Mouse (Mus musculus): ENCODE data around the gene Nkd1. TPM values are rescaled to one million over a fixed set of nuclear protein-coding genes. Genes with fewer than 3 reads are reported as not detected.

Gene Nkd1
- 1 to 10 TPM; 3.1 to 4.5 TPM for total RNA-seq (2021)
- long read RNA-seq, experiment 1, partial matches to known transcripts, result 1 of 3 reads
- long read RNA-seq, experiment 1, other reads (novel, unspliced or antisense), result 0 of 3 reads
- long read RNA-seq, experiment 2, transcript Nkd1-201 (10 exons, 3,035 nt), result major isoform, 5 of 7 reads
- long read RNA-seq, experiment 2, partial matches to known transcripts, result 1 of 7 reads
- long read RNA-seq, experiment 2, other reads (novel, unspliced or antisense), result 1 of 7 reads

DNA sequence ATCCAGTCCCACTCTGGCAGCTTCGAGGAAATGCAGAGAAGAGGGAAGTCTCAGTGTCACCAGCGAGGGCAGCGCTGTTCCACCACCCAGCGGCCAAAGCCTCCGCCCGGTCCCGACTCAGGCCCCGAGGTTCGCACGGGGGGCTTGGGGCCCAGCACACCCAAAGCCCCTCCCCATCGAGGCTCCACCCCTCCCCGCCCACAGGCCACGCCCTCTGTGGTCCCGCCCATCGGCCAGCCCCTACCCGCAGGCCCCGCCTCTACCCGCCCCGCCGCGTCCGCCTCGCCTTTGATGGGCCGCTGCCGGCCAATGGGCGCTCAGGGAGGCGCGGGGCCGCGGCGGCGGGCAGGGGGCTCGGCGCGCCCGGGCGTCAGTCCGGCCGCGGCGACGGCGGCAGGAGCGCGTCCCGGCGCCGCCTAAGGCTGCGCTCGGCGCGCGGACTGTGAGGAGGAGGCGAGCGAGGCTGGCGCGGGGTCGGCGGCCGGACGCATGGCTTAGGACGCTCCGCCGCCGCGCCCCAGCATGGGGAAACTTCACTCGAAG lies at the start of gene Nkd1:
TSS of gene Nkd1 (plus strand) at position 370 of the 543 bp plus-strand sequence.
- peak; percentile 89 for DNase-seq
- intact Hi-C loops (cut with DNase I; ENCODE audit: low total_unique reads), result no loop called here

DNA sequence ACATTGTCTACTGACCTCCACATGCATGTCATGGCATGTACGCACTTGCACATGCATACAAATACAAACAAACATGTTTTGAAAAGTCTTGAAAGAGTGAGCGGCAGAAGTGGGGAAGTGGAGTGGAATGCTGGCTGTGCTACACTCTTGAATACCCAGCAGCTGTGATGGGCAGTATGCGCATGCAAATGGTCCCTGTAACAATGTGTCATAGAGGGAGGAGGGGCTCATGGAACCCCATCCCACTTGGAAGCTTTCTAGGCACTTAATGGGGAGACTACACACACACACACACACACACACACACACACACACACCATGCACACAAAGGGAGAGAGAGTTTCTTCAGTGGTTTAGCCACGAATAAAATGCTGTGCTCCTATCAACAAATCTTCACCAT lies 39.9 kb upstream of the Nkd1 start:
- intact Hi-C loops (cut with DNase I; ENCODE audit: low total_unique reads), result no loop called here
- DNase-seq, result no peak

DNA sequence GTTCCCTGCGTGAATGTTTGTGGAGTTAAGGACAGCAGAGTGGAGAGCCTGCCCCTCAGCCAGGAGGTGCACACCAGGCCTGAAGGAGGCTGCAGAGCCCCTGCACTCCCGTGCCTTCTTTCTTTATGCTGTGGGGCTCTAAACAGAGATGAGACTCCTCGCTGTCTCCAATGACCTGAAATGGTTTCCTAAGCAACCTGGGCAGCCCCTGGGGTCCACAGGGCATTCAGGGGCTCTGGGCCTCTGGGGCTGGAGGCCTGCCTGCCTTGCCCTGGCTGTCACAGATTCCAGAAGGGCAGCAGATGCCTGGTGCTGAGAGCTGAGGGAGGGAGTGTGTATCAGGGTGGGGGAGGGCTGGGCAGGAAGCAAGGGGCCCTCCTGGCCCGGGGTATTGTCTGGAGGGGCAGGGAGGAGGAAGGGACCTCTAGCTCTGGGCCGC lies 32.7 kb upstream of the Nkd1 start:
- no peak for DNase-seq
- intact Hi-C loops (cut with DNase I; ENCODE audit: low total_unique reads), result no loop called here

DNA sequence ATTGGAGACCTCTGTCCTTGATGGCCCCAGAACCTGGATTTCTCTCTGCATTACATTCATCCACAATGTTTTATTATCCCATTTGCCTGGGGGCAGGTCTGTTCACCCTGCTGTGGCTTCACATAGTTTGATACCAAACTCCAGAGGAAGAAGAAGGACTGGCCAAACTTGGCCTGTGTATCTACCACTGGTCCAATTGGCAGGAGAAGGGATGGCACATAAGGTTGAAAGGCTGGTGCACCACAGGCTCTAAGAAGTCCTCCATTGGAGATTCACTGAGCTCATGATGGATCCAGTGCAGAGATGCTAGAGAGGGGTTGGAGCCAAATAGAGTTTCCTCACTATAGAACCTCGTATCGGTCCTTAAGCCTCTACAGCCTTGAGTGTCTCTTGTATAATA lies 27.1 kb upstream of the Nkd1 start:
- DNase-seq, result no peak
- intact Hi-C loops (cut with DNase I; ENCODE audit: low total_unique reads), result no loop called here

DNA sequence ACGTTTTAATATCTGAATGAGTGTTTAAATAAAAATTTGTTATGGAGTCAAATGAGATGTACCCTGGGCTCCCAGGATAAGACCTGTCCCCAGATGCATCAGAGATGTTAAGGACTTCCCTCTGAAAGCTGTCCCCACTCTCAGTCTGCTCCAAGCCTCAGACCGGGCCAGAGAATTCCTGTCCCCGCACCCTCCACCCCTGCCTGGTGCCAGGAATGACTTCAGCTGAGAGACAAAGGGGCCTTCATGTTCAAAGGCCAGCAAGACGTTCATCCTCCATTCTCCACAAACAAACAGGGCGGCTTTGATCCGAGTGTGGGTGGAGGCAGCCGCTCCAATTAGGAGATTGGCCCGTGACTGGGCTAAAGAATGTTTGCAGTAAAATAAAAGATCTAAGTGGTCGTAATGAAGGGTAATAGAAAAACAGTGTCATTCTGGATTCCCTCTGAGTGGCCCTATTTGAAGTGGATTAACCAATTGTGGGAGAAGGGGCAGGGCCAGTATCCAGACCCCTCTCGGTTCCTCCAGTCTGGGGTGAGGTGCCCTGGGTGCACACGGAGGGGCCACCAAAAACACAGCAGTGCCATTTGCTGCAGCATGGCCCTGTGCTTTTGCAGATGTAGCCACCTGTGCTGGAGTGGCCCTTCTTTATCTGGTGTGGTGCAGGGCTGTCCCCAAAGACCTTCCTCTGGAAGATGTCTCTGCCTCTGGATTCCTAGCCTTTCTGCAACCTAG lies 25.9 kb upstream of the Nkd1 start:
- intact Hi-C loops (cut with DNase I; ENCODE audit: low total_unique reads), result no loop called here
- DNase-seq, result peak; percentile 15

DNA sequence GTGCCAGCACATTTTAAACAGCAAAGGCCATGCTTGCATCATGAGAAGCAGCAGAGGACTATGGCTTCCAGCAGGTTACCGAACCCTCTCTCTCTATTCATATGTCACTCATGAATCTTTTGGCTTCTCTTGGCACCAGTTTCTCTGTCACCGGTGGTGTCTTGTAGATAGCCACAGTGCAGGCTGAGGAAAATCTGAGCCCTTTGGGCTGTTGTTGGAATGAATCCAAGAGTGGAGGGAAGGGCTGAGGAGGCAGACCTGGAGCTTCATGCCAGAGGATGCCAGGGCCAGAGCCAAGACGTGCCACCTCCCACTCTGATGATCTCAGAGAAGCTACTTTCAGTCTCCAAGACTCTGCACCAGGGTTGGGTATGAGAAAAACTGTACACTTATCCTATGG lies 19.0 kb upstream of the Nkd1 start:
- intact Hi-C loops (cut with DNase I; ENCODE audit: low total_unique reads), result no loop called here
- no peak for DNase-seq

DNA sequence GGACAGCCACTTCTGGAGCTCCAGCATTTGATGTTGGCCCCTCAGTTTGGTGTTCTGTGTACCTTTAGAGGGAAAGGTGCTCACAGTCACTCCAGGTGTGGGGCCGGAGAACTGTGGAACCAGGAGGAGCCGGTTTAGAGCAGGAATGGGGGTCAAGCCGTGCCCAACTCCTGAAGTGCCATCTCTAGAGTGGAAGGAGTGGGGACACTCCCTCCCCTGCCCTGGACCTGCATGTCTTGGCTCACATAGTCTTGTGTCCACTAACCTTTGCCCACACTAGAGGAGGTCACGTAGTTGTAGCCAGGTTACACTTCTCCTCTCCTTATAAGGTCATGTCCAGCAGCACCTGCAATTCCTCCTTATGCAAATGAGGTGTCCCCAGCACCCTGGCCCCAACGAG lies 14.2 kb upstream of the Nkd1 start:
- DNase-seq, result no peak
- intact Hi-C loops (cut with DNase I; ENCODE audit: low total_unique reads), result no loop called here

DNA sequence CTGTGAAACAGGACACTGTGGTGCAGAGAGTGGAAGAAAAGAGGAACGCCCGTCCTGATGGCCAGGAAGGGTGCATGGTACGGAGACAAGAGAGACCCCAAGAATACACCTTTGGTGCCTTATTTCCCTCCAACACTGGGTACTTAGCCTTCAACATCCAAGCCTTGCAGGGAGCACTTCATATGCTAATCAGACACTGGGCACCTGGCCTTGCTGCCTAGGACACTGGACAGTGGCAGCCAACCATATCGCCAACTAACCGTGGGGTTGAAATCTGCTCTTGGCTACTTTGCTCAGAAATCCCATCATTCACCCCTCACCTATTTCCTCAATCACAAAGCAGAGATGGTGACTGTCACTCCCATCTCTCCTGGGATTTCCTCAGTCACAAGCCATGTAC lies 10.1 kb upstream of the Nkd1 start:
- intact Hi-C loops (cut with DNase I; ENCODE audit: low total_unique reads), result no loop called here

DNA sequence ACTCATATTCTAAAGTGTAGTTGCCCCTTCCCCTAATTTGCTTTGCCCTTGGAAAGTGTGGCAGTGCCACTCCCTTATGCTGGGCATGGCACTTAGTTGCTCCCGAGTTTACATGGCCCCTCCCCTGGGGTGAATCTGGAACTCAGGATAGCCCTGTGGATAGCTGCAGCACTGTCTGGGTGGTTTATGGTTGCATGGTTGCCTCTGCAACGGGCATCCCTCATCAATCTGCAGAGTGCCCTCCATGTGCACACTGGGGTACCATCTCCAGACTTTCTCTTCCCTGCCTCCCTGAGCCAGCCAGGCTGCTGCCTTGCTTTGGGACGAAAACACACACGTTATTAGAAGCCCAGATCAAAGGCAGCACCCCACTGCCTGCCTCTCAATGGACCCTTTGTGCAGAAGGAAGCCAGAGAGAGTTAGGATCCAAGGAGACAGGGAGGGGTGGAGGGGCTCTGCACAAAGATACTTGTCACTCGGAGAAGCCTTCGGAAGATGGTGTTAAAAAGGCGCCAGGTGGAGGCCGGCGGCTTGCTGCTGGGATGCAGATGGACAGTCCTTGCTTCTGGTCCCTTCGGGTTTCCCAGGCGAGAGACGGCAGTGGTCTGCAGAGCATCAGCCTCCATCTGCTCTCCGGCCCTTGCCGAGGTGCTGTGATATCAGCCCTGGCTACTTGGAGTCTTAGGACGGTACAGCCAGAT lies 8.9 kb upstream of the Nkd1 start:
- DNase-seq, result no peak

More for the DNA sequence above, 10.1 kb upstream of the Nkd1 start:
- DNase-seq, result no peak

DNA sequence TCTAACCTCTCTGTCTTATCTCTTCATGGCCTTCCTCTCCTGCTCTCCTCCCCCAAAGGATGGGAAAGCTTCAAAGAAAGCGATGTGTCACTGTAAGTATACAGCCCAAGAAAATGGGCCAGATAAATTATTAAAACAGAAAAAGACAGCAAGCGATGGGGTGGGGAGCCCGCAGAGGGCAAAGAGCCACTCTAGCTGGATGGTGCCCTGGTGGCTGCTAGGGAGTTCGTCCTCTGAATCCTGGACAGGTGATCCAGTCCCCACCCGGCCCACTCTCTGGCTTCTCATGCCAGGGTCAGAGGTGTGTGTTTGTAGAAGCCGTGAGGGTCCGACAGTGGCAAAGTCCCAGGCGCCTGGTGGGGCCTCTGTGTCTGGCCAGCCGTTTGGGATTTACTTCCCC lies 3.1 kb upstream of the Nkd1 start:
- DNase-seq, result no peak
- intact Hi-C loops (cut with DNase I; ENCODE audit: low total_unique reads), result no loop called here

More for the DNA sequence above, 8.9 kb upstream of the Nkd1 start:
- intact Hi-C loops (cut with DNase I; ENCODE audit: low total_unique reads), result no loop called here

DNA sequence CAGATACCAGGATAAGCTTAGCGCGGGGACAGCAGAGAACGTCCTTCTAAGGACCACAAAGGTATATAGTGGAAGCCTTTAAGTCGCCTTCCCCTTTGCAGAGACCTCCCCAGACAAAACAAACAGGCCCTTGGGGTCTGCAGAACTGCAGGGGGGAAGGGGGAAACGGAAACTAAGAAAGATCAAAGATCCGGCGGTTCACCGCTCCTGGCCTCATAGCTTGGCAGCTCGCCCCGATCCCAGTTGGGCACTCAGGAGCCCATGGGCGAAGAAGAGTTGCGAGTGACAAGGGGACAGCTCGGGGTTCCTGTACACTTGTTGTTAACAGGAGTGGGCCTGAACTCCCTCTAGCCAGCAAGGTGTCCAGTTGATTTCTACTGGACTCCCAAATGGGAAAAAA lies 773 bp upstream of the Nkd1 start:
- DNase-seq, result no peak
- intact Hi-C loops (cut with DNase I; ENCODE audit: low total_unique reads), result no loop called here

DNA sequence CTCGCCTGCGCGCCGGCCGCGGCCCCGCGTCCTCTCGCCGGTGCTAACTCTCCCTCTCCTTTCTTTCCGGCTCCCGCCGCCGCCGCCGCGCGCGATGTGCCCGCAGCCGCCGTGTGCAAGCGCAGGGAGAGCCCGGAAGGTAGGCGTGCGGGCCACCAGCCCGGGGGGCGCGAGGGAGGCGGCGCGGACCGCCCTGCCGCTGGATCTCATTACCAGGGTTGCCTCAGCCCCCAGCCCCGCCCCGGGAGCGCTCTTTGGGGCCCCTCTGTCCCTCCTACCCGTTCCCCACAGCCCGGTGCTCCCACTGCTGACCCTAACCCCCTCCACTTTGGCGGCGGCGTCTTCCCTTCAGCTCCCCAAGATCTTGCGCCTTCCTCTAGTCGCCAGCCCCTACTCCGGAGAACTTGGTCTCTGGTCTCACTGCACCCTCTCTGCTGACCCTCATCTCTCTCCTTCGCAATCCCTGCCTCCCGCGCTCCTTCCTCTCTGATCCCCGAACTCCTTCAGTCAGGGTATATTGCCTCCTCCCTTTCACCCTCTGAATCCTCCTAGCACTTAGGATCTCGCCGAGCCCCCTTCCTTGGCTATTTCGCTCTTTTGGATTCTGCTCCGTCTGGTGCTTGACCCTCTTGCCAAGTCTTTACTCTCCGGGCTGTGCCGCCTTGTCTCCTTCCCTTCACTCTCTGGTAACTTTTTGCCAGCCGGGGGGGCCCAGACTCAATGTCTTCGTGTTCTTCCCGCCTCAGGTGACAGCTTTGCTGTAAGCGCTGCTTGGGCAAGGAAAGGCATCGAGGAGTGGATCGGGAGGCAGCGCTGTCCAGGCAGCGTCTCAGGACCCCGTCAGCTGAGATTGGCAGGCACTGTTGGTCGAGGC lies 624 bp downstream of the Nkd1 start:
- peak; percentile 15 for DNase-seq
- intact Hi-C loops (cut with DNase I; ENCODE audit: low total_unique reads), result no loop called here

DNA sequence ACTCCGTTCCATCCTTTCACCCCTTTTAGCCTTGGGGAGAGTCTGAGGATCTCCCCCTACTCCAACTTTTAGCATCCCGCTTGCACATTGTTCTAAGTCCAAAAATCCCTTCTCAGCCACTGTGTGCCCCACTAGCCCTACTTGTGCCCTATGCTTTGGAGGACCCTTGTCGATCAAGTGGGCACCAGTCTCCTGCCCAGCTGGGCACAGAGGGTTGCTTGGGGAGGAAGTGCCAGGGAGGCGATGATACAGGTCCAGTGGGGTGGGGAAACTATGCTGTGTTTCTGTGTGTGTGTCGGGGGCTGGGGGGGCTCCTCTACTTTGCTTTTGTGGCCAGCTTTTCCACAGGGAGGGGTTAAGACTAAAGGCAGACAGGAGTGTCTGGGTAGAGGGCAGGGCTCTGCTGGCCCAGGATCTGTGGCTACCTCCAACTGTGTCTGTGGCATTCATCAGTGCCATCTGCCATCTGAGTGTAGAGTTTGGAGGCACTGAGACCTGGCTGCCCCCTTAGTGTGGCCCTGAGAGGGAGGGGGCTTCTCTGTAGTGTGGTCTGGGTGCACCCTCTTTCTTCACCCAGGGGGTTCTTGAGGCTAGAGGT lies 1.4 kb downstream of the Nkd1 start:
- intact Hi-C loops (cut with DNase I; ENCODE audit: low total_unique reads), result no loop called here
- DNase-seq, result no peak

DNA sequence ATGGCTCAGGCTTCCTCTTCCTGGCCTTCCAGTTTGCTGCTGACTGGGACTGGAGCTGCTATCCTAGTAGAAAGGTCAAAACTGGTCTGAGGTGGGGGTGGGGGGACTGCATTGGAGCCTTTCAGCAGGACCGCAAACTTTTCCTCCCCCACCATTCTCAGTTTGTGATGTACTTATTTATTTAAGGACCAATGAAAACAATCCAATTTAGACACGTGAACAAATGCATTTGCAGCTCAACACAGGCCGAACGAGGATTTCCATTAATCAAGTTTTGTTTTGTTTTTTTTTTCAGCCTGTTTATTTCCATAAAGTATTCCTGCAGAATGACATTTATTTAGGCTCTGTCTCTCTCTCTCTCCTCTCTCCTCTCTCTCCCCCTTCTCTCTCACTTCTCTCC lies 2.5 kb downstream of the Nkd1 start:
- DNase-seq, result no peak
- intact Hi-C loops (cut with DNase I; ENCODE audit: low total_unique reads), result no loop called here

DNA sequence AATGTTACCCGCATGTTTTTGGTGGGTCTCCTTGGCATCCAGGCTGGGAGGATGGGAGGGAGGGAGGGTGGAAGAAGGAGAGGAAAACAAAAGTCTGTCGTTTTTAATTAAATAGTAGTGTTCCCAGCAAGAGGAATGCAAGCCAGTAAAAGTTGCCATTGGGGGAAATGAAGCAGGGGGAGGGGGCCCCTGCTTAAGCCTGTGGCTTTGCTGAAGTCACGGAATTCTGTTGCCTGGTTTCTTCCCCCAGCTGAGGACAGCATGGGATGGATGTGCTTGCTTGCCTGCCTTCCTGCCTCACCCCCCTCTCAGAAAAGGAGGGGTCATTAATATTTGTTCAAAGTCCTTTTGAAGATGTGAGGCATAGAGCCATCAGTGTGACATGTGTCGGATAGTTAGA lies 3.0 kb downstream of the Nkd1 start:
- DNase-seq, result no peak
- intact Hi-C loops (cut with DNase I; ENCODE audit: low total_unique reads), result no loop called here

DNA sequence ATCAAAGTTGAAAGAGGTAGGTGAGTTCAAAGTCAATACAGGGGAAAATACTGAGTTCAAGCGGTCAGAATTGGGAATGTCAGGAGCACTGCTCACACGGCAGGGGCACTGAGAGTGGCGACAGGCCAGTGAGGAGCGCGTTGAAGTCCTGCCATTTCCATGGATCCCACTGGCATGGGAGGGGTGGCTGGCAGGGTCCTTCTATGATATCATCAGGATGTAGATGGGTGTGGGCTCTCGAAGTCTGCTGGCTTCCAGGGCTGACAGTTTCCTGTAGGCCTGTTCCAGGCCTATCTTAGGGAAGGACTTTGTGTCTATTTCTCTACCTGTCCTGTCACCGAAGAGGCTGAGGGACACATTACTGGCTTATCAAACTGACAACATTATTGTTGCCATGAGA lies 3.7 kb downstream of the Nkd1 start:
- intact Hi-C loops (cut with DNase I; ENCODE audit: low total_unique reads), result no loop called here
- no peak for DNase-seq

DNA sequence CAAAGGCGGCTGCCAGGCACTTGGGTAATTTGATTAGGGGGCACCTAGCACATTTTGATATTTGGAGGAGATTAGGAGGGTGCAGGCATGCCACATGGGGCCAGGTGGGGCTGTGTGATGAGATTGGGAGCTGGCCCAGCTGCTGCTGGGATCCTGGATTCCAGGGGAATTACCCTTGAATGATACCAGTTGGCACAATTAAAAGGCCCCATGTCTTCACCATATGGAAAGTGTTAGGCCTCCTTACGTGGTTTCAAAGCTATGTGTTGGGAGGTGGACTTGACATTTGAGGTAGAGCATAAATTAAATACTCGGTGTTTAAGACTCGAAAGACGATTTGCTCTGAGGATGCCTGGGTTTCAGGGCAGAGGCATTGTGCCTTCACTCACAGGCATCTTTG lies 5.1 kb downstream of the Nkd1 start:
- no peak for DNase-seq
- intact Hi-C loops (cut with DNase I; ENCODE audit: low total_unique reads), result no loop called here

DNA sequence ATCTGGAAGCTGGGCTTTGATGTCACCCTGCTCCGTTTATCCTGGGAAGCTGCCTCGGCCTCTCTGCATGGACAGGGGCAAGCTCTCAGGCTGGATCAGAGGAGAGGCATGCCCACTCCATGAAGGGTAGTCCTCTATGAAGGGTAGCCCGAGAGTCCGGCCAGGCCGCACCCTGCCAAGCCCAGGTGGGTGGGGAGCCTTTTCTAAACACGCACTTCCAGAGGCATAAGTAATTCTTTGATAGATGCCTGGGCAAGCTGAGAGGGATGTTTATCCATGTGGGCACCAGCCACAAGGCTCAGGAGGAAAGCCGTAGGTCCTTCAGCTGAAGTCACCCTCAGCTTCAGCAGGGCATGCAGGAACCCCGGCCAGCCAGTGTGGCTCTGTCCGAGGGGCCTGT lies 7.0 kb downstream of the Nkd1 start:
- DNase-seq, result no peak
- intact Hi-C loops (cut with DNase I; ENCODE audit: low total_unique reads), result no loop called here

DNA sequence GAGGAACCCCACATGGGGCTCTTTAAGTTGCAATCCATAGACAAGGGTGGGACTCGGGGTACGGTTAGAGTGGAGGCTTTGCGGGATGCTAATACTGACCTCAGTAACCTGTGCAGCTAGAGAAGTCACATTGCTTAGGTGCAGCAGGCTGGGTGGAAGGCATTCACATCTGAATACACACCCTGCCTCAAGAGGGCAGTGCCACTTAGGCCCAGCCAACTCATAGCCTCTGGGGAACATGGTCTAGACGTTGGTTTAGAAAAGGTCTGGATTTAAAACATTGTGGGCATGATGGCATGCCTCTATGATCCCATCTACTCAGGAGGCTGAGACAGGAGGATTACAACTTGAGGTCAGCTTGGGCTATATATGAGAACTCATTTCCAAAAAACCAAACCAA lies 8.6 kb downstream of the Nkd1 start:
- intact Hi-C loops (cut with DNase I; ENCODE audit: low total_unique reads), result no loop called here
- no peak for DNase-seq

All from gastrocnemius, postnatal 14 days (tissue).